Mouse (Mus musculus): Measurements from ENCODE around the gene Akt1s1.

Akt1s1 gene

DNA sequence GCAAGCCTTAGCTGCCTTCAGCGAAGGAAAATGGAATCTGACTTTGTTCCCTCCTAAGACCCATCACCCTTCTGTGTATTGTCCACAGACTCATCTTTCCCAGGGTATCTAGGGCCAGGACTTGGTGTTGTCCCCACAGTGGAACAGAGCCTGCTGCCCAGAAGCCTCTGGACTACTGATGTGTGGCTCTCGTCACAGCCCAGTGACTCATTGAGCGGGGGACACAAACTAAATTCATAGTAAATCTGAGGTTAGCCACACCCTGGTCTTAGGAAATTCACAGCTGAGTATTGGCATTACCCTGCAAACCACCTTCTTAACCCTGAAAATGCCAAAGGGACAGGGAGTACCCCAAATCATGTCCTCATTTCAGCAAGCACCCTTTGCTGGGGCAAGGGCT is 22.0 kb upstream of the Akt1s1 start:
- no peak for DNase-seq

DNA sequence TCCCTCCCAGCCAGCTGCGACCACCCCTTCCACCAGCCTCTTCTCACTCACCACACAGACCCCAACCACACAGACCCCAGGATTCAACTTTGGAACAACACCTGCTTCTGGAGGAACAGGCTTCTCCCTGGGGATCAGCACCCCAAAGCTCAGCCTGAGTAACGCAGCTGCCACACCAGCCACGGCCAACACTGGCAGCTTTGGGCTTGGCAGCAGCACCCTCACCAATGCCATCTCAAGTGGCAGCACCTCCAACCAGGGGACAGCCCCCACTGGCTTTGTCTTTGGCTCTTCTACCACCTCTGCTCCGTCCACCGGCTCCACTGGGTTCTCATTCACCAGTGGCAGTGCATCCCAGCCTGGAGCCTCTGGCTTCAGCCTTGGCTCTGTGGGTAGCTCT is 20.1 kb upstream of the Akt1s1 start:
- no peak for DNase-seq

DNA sequence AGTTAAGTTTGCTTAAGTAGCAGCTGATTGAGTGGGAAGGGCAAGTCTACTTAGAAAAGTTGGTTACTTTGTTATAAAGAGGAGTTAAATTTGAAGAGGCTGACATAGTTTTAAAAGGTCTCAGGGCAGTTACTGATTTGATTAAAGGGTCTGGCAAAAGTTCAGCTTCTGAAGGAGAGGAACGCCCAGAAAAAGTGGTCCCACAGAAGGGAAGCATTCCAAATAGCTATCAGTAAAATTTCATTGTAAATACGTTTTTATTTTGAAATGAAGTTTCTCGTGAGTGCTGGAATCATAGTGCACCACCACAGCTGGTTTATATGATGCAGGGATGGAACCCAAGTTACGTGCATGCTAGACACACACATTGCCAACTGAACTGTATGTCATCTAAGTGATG is 16.0 kb upstream of the Akt1s1 start:
- DNase-seq: no peak

DNA sequence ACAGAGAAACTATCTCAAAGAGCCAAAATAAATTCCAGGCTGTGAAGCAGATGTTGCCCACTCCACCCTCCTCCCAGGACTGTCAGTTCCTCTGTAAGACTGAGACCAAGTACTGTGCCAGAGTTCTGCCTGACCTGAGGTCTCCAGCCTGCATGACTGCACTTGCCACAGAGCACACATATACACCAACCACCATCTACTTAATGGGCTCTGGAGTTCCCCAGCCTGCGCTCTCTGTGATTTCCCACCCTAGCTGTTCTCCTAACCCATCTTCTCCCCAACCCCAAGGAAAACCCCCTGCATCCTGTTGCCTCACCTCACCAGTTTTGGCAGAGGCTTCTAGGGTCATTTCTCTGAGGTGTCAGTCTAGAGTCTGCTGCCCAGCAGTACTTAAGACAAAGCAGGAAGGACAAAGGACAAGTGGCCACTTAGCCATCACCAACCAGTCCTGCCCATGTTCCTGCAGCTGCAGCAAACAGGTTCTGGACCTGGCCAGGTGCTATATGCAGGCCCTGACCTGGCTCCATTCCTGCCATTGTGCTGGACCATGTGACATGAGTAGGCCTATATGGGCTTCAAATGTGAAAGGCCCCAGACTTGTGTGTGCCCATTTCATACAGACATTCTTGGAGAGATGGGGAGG is 13.3 kb upstream of the Akt1s1 start:
- peak in 1 of 2 experiments; percentile 51 for DNase-seq

DNA sequence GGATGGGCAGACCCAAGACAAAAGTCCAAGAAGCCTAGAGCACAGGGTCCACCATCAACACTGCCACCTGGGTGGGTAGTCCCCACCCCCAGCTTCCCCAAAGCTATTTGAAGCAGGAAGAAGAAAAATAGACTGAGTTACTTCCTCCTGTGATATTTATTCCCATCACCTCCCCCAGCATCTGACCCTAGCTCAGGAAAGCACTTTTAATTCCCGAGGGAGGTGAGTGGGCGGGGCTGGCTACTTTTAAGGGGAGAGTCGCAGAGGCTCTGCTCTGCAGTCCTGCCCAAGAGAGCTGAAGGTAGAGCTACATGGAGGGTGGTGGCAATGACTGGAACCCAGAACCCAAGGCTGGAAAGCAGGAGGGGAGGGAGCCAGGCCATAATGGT is 12.8 kb upstream of the Akt1s1 start:
- DNase-seq: no peak

DNA sequence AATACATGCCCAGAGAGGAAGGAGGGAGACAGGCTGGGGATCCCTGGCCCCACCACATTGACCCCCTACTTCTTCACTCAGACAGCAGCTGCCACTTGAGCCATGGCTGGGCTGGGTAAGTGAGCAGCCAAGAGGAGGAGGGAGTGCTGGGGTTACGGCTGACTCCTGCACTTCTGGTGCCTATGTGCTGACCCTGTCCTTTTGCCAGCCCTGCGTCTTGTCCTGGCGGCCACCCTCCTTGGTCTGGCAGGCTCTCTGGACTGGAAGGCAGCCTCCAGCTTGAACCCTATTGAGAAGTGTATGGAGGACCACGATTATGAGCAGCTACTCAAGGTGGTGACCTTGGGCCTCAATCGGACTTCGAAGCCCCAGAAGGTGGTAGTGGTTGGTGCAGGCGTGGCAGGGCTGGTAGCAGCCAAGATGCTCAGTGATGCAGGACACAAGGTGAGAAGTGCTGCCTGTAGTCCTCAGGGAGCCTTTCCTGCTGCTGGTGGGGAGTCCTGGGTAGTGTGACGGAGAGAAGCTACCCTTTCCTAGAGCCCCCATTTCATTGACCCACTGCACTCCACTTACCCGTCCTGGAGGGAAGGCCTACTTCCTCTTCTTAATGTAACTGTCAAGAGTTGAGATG is 12.3 kb upstream of the Akt1s1 start:
- DNase-seq: no peak

DNA sequence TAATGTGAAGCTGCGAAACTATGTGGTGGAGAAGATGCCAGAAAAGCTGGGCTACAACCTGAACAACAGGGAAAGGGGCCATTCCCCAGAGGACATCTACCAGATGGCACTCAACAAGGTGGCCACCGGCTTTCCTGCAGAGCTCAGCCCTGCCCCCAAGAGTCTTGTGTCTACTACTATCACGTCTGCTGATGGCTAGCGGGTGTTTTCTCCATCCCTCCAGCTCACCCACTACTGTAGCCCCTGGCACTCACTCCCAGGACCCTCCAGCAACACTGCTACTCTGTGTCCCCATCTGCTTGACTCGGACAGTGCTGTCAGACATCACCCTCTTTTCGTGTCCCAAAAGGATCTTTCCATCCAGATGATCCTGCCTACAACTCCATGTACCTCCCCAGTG is 10.7 kb upstream of the Akt1s1 start:
- no peak for DNase-seq

DNA sequence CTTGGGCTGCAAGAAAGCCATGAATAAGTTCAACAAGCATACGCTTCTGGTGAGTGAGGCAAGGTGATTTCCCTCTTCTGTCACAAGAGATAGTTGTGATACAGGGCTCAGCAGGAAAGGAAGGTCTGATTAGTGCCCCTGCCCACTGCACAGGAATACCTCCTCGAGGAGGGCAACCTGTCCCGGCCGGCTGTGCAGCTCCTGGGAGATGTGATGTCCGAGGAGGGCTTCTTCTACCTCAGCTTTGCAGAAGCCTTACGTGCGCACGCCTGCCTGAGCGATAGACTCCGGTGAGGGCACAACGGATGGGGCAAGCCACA is 9.7 kb upstream of the Akt1s1 start:
- no peak for DNase-seq

DNA sequence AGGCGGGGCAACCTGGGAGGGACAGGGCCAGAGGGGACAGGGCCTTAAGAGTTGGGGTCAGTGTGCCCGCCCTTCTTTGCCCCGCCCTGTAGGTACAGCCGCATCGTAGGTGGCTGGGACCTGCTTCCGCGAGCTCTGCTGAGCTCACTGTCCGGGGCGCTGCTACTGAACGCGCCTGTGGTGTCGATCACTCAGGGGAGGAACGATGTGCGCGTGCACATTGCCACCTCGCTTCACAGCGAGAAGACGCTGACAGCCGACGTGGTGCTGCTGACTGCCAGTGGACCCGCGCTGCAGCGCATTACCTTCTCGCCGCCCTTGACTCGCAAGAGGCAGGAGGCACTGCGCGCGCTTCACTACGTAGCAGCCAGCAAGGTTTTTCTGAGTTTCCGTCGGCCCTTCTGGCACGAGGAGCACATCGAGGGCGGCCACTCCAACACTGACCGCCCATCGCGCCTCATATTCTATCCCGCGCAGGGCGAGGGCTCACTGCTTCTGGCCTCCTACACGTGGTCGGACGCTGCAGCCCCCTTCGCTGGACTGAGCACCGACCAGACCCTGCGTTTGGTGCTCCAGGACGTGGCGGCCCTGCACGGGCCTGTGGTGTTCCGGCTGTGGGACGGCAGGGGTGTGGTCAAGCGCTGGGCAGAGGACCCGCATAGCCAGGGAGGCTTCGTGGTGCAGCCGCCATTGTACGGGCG is 9.2 kb upstream of the Akt1s1 start:
- peak; percentile 55 to 69 for DNase-seq

DNA sequence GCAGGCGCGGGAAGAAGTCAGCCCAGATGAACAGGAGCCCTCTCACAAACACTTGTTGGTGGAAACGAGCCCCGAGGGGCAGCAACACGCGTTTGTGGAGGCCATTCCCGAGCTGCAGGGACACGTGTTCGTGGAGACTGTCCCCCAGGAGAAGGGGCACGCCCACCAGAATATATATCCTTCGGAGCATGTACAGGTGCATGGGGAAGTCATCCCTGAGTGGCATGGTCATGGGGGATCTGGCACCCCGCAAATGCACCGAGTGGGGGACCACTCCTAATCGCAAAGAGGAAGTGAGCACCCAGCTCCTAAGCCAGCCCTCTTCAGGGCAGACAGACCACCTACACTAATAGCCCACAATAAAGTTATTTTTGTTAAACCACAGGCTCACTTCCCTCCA is 8.4 kb upstream of the Akt1s1 start:
- DNase-seq: no peak

DNA sequence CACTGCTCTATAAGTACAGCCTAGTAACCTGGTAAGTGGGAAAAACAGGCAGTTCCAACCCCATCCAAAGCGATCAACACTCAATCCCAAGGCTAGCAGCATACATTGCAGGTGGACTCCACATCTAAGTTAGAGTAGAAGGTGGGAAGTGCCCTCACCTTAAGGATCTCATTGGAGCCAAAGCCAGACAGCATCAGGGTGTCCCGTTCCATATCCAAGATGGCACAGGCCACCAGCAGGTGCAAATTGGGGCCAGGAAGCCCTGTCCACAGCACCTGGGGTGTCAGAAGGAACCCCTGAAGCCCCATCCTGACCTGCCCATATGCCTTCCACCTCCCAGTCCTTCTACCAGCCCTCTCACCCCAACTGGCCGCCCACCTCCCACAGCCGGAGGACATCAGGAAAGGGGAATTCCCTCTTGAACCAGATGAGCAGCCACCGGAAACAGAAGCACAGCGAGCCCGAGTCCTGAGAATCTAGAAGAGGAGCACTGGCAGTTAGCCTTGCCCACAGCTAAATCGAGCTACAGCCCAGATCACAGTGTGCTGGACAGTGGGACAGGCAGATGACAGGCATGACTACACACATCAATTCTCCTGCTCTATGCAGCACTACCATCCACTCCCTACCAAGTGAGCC is 6.8 kb upstream of the Akt1s1 start:
- no peak for DNase-seq

DNA sequence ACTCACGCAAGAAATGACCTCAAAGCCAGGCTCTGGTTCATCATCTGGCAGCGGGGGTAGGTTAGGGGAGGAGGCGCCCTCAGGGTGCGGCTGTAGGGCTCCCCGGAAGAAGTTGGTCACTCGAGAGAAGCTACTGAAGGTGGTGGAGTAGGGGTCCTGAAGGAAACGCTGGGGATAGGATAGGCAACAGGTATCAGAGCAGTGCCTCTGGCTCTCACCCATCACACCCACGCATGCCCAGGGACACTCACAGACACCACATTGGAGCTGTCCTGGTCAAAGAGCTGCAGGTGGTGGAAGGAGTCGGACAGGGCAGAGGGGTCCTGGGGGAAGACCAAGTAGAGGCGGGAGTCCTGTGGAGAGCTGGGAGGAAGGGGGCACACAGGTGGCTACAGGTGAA is 3.8 kb upstream of the Akt1s1 start:
- DNase-seq: no peak

DNA sequence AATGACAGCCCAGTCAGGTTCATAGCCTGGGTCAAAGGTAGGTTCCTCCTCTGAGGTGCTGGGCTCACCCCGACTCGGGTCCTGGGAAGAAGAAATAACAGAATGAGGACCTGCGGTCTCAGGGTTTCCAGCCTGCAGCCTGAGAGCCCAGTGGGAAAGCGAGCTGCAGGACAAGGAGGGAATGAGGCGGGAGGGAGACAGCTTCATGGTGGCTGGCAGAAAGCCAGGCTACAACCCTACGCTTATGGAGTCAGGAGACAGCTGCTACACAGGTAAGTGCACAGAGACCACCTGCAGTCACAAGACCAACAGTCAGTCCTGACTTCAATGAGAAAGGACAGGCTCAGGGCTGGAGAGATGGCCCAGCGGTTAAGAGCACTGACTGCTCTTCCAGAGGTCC is 2.0 kb upstream of the Akt1s1 start:
- DNase-seq: no peak

DNA sequence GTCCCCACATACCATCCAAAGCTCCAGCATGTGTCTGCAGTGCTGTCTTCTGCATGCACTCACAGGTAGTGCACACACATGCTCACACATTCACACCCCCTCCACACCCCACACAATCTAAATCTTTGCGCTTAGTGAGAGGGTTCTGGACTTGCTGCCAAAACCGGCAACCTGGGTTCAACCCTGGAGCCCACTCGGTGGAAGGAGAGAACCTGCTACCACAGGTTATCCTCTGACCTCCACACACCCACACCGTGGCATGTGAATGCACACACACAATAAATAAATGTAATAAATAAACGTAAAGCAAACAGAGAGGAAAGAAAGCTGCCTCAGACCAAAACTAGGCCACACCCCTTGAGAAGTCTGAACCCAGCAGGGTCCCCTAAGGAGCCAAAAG is 1.0 kb upstream of the Akt1s1 start:
- no peak for DNase-seq

DNA sequence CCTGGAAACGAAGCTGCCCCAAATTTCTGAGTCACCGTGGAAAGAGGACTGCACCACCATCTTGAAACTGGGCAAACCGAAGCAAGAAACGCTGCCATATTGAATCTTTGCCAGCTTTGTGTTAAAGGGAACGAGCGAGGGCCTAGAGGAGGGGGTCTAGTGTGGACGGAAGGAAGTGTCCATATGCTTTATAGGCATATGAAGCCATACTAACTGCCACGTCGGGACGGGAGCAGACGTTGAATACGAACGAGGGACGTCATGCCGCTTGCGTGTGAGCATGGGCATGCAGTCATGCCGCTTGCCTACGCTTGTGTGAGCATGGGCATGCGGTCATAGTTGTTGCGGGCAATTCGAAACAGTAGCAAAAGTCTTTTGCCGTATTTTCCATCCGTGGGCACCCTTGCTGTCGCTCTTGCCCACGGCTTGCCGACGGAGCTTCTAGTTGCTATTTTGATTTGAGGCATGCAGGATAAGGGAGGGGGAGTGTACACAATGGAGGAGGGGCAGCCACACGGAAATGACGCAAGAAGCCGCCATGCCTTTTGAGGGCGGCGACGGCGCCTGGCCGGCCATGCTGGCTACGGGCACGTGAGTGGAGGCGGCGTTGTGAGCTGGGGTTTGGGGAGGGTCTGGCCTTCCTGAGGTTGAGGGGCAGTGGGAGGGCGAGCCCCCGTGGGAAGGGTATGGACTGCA is 773 bp downstream of the Akt1s1 start:
- DNase-seq: peak; percentile 93 to 94

DNA sequence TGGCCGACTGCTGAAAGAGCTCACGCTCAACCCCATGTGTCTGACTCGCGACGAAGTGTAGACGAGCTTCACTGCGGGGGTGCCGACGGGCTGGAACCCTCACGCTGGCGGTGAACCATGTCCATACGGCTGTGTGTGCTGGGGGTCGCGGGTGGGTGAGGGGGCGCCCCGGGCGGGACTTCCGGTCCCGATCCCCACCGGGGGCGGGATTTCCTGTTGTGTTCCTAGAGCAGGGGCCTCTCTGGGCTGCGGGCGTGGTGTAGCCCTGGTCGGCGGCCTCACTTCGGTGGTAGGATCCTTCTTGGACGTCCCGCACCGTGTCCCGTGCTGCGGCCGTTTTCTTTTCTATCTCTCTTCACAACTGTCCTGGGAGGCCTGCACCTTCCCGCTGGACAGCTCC is 1.4 kb downstream of the Akt1s1 start:
- DNase-seq: peak; percentile 83 to 86

DNA sequence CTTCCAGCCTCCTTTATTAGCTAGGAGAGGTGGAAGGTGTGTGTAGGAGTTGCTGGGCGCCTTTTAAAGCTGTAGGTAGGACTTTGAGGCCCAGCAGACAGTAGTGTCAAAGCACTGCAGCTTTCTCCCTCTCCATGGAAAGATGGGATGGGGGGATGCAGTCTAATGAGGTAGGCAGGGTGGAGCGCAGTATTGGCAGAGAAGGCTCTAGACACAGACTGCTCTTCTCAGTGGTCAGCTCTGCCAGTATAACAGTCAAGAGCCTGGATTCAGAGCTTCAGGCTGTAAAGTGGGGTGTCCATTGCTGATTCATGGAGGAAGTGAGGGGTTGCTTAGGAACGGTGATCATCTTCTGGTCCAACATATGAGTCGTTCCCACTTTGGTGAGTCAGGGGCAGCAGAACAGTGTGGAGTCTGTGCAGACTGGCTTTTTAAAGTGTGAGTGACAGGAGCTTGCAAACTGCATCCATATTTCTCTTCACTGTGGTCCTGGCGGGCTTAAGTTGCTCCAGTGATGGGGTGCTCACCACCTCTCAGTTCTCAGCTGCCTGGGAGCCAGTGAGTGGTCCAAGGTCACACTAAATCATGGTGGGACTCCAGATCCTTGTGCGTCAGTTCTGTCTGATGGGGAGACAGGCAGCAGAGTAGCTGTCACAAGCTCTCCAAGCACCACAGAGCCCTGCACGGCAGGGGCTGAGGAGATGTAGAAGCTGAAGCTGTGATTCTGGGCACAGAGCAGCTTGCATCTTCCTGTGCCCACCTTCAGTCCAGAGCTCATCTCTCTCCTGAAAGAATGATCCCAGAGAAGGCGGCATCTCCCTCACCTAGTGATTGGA is 2.2 kb downstream of the Akt1s1 start:
- no peak for DNase-seq

DNA sequence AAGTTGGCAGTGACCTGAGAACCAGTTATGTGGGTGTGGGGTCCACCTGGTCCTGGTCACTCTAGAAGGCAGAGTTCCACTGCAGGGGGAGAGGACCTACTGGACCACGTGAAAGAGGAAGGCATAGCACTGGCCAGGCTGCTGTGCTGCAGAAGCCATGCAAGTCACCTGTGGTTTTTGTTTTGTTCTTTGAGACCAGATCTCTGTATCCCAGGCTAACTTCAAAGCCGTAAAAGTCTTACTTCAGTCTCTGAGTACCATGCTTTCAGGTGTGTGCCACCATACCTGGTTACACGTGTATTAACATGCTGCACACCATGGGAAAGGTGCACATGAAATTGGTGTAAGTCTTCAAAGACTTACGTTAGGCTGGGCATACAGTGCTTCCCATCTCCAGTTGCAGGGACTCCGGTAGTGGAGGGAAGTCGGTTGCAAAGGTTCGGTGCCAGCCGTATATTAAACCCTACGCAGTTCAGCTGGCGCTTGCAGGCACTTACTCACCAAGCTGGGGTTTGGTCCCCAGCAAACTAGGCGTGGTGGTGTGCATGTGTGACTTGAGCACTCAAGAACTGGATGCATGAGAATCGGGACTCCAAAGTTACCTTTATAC is 2.9 kb downstream of the Akt1s1 start:
- no peak for DNase-seq

DNA sequence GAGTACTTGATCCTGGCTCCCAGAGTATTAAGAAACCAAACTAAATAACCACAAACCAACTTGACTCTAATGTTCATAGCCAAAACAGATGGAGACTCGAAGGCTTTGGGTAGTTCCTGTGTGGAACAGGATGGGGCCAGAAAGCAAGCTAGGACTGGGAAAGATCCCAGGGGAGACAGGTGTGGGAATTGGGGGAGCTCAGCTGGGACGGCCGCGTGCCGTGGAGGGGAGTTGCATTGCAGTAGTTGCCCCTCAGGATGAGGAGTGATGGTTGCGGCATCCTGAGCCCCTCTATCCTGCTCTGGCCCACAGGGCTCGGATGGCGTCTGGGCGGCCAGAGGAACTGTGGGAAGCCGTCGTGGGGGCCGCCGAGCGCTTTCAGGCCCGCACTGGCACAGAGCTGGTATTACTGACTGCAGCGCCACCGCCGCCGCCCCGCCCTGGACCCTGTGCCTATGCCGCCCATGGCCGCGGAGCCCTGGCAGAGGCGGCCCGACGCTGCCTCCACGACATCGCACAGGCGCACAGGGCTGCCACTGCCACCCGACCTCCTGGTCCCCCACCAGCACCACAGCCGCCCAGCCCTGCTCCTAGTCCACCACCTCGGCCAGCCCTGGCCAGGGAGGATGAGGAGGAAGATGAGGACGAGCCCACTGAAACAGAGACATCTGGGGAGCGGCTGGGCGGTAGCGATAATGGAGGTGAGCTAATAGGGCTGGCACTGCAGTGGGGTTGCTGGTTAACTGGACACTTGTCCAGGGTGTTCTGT is 3.7 kb downstream of the Akt1s1 start:
- no peak for DNase-seq

DNA sequence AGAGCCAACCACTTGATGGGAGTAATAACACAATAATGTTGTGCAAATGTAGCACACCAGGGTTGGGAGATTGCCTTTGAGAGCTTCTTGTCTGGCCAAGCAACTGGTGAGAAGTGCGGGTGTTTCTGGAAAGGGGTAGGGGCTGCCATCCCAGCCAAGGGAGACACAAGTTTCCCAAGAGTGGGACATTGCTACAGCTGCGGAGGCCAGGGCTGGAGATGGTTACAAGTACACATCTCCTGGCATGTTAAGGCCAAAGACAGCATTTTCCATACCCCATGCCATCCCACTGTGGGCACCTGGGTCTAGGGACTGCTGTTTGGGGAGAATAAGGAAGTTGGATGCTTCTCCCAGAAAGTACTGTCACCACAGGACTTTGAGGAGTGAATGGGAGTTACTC is 4.3 kb downstream of the Akt1s1 start:
- DNase-seq: no peak

DNA sequence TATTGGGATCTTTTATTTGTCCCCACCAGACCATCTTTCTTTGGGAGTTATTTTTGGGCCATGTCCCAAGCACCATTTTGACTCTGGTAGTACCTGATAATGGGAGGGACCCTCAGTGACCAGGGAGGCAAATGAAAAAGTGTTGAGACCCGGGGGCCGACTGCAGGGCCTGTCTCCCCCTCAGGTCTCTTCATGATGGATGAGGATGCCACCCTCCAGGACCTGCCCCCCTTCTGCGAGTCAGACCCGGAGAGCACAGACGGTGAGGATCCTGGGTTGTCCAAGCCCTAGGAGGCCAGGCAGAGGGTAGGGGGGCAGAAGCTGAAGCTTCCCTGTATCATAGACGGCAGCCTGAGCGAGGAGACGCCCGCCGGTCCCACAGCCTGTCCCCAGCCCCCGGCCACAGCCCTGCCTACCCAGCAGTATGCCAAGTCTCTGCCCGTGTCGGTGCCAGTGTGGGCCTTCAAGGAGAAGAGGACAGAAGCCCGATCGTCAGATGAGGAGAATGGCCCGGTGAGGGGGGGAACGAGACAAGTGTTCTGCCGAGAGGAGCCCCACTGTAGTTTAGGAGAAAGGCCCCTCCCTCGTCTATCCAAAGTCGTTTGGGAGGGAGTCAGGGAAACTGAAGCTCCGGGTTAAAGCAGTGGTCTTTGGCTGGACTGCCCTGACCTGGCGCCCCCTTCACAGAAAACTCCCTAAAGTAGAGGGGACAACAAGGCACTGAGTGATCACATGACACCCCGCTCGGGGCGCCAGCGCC is 5.0 kb downstream of the Akt1s1 start:
- DNase-seq: no peak

All from lung, postnatal 4 days (tissue).